Mouse (Mus musculus) thymus, adult 2 months (tissue): ENCODE measurements around the gene Olfr545.

ENCODE experiments used
- CTCF ChIP-seq: fragments of 200-500 bp; IDR thresholded peaks from 2 replicates; pipeline ENCODE4 v1.5.1; 2012; ENCODE audit warnings: mild to moderate bottlenecking, control low read depth, low read length, moderate library complexity, borderline replicate concordance; ENCODE audit not compliant: control insufficient read depth, poor library complexity, insufficient read depth; ENCODE audit errors: extremely low read depth
- POLR2A ChIP-seq: fragments of 200-500 bp; IDR thresholded peaks from 2 replicates; pipeline ENCODE4 v1.6.1; 2012; ENCODE audit warnings: mild to moderate bottlenecking, low read length, control low read depth, moderate library complexity; ENCODE audit not compliant: control insufficient read depth, poor library complexity, insufficient read depth; ENCODE audit errors: extremely low read depth

GRCm38 (mm10) chr7:102508066-102508465 is 8.7 kb upstream of the Olfr545 start:
- TF ChIP-seq CTCF, result no peak
- no peak for TF ChIP-seq POLR2A
